Mouse (Mus musculus): ENCODE data around the gene Kat2a.

Gene Kat2a

DNA sequence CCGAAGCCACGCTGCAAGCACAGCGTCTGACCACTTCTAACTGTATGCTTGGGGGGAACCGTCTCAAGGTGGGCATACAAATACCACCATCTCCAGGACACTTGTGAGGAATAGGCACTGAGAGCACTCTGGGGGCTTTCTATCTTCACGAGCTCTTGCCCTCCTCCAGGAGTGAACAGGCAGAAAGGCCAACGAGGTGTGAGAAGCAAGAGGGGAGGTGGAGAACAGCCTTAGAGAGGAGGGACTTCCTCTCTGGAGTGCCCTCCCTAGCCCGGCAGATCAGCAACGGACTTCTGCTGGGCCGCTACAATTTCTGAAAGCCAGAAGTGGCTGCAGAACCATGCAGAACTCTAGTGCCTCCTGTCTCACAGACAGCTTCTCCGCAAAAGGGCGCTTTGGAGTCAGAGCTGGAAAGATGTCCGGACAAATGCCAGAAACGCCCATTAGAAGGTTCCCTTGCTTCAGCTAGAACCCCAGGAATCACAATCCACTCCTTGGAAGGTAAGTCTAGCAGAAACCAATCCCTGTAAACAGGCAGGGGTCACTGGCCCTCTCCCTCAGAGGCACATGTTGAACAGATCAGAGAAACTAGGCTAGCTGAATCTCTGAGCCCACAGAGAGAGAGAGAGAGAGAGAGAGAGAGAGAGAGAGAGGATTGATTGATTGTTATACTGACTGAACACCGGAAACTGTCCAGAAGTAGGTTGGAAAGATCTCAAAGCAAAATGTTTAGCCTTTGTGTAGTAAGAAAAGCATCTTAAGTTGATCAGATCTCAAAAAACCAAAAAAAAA is 23.9 kb upstream of the Kat2a start:
- DNase-seq (ENCODE audit: extremely low spot score, low spot score): no peak

DNA sequence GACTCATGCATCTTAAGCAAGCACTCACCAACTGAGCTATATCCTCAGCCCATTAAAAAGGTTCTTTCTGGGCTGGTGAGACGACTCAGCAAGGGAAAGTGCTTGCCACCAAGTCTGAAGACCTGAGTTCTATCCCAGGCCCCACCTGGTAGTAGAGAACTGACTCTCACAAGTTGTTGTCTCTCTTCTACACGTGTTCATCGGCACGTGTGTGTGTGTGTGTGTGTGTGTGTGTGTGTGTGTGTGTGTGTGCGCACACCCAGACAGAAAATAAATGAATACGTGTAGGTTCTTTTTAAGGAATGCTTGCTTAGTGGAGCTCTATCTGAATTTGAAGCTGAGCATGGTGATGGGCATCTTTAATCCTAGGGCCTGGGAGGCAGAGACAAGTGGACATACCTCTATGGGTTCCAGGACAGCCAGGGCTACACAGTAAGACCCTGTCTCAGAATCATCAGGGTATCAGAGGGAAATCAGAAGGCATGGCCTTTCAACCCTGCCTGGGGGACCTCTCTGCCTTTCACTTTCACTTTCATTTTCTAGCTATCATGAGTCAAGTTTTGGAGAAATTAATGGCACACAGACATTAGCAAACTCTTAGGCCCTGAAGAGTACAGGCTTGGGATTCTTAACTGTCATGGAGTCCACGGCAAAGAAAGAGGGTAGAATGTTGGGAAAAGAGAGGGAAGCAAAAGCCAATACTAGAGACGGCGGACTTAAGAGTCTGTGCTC is 23.0 kb upstream of the Kat2a start:
- DNase-seq (ENCODE audit: extremely low spot score, low spot score): no peak

DNA sequence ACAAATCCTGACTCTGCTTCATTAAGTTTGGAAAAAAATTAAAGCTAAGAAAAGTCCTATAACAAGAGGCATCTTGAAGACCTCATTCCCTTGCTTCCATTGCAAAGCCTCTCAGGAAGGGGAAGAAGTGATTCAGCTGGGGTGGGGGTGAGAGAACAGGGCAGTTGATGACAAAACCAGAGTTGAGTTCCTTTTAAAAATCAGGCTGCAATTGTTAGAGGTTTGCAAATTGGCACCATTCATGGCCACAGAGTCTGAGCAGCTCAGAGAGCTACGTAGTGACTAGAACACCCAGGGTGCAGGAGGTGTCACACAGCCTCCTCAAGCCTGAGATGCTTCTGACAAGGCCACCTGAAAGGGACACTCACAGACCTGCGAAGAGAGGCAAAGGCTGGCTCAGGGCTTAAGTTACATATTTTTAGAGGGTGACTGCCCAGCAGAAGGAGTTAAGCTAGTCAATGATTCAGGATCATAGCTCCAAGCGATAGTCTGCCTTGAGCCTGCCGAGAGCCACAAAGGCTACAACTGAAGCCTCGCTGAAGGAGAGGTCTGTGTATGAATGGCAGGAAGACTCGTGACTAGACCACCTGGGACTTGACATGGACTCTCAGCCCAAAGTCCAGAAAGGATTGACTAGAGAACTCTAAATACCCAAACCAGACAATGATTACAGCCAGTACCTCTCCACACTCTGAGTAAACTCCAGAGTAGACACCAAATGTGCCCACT is 18.4 kb upstream of the Kat2a start:
- DNase-seq (ENCODE audit: extremely low spot score, low spot score): no peak

DNA sequence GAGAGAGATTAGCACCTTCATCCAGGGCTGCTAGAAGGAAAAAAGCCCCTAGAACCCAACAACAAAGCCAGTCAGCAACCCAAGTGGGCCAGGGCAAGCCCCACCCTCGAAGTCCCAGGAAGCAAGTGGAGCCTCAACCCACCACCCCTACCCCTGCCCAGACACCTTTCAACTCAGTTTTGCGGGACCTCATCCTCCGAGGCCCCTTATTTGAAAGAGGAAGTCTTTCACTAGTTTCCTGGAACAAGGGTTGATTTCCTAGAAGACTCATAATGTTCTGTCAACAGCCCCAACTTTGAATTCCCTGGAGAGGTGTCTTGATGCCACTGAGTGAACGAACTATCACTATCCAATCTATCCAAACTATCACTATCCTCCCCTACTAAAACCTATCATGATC is 17.7 kb upstream of the Kat2a start:
- no peak for DNase-seq (ENCODE audit: extremely low spot score, low spot score)

DNA sequence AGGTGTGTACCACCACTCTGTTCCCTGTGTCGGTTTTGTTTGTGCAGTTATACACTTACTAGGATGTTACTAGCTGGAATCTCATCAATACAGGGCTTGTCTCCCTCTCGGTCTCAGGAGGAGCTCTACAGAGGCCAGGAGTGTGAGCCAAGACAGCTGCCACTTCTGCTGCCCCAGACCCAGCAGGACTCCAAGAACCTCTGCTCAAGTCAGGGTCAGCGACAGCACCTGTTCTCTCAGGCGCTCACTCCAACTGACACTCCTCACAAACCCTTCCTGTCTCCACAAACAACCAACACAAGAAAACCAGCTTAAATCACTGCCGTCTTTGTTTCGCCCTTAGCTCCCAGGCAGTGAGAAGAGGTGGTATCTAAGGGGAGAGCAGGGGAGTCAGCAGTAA is 16.3 kb upstream of the Kat2a start:
- DNase-seq (ENCODE audit: extremely low spot score, low spot score): no peak

DNA sequence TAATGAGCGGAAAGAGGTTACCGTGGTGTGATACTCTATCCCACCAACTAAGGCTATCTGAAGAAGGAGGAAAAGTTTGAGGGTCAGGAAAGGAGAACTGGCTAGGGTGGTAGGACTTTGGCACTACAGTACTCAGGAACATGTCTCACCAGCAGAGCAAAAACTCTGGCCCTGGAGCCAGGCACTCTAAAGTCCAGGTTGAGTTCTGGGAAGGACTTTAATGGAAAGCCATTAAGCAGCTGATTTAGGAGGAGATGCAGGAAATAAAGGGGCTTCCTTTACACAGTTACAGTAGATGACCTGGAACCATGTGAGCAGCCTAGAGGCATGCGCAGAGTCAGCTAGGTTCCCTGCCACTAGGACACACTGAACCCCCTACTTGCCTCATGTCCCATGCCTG is 14.9 kb upstream of the Kat2a start:
- no peak for DNase-seq (ENCODE audit: extremely low spot score, low spot score)

DNA sequence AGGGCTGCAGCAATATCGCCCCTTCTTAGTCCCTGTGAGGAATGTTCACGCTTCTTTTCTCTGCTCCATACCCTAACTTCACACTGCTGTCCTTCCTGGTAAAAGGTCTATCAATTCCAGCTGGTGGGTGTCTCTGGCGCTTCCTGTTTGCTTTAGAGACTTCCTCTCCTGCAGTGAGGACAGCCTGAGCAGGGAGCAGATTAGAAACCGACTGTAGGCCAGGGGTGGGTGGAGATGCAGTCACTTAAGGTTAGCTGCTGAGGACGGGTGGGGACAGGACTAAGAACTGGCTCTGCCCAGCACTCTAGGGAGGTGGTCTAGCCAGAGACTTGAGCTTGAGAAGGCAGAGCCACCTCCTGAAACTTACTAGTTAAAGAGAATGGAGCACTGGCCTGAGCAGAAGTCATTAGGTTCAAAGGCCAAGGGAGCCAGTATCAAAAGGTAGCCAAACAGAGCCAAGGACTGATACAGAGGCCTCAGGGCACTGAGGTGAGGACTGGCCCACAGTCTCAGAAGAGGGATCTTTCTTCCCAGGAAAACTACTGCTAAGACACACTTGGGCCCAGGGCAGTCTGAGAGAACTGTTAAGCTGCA is 12.8 kb upstream of the Kat2a start:
- DNase-seq (ENCODE audit: extremely low spot score, low spot score): no peak

DNA sequence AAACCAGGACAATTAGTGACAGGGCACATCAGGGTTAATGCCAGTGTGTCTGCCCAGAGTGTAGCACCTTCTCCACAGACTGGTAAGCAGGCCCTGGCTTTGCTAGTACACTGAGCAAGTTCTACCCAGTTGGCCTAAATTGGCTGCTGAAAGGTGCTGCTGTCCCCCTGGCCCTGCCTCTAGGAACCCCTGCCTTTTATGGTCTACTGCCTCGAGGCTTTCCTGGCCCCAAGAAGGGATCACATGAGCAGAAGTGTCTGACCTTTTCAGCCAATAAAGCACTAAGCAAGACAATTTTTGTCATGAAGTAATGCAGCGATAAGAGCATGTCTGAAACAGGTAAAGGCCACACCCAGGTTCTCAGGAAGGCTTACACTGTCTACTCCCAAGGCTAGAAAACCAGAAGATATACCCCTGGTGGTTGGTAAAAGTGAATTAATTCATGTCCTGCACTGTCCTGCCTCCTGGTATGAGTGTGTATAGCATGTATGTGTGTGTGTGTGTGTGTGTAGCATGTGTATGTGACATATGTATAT is 10.3 kb upstream of the Kat2a start:
- no peak for DNase-seq (ENCODE audit: extremely low spot score, low spot score)

DNA sequence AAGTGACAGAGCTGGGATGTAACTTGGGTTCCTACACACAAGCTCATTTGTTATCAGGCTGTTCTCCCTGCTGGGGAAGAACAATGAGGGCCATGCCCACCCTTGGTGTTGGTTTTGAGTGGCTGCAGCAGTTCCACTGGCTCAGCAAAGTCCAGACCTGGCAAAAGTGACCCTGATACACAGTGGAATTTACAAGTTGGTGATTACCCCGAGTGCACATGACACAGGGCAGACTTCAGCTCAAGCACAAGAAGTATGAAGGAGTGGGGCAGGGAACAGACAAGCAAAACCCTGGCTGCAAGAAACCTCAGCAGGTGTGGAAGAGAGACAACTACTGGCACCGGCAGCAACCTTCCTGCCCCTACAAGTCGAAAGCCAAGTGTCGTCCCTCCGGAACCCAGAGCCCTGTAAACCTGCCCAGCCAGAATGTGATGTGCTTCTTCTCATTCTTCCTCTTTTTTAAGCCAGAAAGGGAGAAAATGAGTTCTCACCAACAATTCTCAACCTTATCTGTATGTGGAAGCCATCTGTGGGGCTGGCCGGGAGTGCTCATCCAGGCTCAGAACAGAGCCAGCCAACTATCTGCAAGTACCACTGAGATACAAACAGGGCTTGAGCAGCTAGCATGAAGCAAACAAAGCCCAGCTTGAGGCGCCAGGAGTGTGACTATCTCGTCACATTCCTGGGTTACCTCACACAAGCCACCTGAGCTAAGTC is 9.7 kb upstream of the Kat2a start:
- DNase-seq (ENCODE audit: extremely low spot score, low spot score): no peak

DNA sequence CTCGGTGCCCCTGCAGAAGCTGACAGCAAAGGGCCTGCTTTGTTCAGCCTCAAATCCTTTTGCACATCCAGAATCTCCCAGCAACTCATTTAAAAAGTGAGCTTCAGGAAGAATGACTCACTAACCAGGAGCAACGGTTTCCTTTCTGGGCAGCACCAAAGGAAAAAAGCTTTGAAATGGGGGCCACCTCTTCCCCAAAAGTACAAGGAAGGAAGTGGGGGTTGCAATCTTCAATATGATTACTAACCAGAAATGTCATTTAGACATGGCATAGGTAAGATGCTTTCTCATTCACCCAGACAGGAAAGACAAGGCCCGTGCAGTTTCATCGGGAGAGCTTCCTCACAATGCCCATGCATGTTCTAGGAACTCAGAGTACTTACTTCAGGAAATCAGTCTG is 9.0 kb upstream of the Kat2a start:
- no peak for DNase-seq (ENCODE audit: extremely low spot score, low spot score)

DNA sequence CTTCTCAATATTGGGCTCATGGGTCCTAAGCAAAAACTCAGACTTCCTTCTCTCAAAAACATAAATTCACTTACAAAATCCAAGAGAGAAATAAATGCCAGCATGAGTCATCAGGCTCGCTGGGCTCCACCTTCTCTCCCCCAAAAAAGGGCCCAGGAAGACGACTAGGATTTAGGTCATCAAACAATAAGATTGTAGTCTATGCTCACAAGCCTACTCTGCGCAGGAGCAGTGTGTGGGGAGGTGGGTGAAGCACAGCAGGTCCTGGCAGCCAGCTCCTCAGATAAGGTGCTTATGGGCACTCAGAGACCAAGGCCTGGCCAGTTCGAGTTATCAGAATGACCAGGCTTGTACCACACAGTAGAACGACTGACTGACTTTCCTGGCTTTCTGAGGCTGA is 8.1 kb upstream of the Kat2a start:
- DNase-seq (ENCODE audit: extremely low spot score, low spot score): no peak

DNA sequence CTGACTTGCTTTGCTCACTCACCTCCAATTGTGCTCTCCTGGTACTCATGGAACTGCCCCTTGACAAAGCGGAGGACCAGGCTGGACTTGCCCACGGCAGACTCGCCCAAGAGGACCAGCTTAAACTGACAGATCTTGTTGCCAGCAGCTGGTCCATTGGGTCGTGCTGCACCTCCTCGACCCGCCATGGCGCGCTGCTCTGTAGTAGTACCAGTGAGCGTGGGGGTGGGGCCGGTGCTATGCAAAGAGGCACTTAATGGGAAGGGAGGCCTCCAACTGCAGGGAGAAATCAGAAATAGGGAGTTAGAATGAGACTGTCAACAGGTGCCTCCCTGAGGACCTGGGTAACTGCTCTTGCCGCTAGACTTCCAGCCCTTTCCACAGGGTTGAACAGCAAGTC is 7.6 kb upstream of the Kat2a start:
- no peak for DNase-seq (ENCODE audit: extremely low spot score, low spot score)

DNA sequence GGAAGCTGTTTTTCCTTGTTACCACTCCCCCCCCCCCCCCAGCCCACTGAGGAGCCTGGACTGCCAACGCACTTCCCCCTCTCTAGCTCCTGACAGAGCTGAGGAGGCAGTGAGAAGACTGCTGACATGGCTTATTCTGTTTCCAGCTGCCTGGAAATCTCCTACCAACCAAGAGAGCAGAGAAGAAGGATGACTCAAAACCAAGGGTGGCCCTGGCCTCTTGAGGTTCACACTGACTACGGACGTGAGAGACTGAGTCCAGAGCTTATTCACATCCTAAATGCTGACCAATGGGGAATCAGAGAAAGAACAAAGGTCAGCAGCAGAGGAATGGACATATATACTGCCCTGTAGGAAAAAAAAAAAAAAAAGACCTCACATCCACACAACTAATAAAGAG is 7.0 kb upstream of the Kat2a start:
- DNase-seq (ENCODE audit: extremely low spot score, low spot score): no peak

DNA sequence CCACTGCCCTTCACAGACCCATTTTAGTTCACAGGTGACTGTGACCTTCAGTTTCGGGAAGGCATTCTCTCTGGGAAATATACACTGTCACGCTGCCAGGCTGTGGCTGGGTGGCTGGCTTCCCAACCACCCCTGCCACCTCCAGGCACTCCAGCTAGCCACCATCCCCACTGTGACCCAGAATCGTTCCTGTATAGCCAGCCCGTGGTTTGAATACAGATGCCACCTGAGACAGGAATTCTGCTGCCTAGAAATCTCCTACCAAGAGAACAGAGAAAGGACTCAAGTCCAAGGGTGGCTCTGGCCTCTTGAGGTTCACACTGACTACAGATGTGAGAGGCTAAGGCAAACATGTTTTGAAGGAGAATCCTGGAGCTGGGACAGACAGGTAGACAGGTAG is 6.6 kb upstream of the Kat2a start:
- no peak for DNase-seq (ENCODE audit: extremely low spot score, low spot score)

DNA sequence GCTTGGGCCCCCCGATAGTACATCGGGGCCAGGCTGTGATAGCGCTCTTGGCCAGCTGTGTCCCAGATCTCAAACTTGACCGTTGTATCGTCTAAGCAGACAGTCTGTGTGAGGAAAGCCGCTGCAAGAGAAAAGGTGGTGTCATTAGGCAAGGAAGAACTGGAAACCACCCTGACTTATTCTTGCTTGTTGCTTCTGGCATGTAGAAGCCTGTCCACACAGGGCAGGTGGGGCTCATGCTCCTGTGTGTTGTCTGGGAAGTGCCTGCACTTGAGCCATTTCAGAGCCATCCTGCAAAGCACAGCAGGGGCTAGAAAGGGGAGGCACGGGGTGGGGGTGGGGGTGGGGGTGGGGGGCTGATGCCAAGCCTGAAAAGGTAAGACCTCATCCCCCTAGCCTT is 6.2 kb upstream of the Kat2a start:
- no peak for DNase-seq (ENCODE audit: extremely low spot score, low spot score)

DNA sequence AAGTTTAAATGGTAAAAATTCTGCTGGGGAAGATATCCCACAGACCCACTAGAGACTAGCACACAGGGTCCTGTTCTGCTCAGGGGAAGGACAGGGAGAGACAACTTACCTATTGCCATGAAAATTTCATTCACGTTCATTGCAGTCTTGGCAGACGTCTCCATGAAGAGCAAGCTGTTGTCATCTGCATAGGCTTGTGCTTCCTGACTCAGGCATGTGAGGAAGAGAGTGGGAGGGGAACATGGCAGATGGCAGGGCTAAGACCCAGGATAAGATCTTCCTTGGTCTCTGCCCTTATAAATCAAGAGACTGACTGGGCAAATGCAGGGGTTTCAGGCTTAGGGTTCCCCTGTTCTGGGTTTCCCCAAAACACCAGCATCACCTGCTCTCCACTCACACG is 4.4 kb upstream of the Kat2a start:
- DNase-seq (ENCODE audit: extremely low spot score, low spot score): no peak

DNA sequence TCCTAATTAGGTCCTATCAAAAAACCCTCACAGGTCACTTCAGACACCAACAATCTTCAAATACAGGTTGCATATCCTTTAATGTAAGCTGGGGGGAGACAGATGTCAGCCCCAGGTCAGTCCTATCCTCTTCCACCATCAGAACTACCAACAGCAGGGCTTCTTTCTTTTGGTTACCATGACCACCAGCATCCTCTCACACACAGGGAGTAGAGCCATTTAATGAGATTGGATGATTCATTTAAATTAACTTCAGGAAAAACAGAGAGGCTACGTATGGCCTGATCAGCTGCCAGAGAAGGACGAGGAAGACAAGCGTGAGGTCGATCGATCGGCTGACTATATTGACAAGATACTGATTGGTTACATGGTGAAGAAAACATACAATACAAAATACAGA is 2.7 kb upstream of the Kat2a start:
- no peak for DNase-seq (ENCODE audit: extremely low spot score, low spot score)

DNA sequence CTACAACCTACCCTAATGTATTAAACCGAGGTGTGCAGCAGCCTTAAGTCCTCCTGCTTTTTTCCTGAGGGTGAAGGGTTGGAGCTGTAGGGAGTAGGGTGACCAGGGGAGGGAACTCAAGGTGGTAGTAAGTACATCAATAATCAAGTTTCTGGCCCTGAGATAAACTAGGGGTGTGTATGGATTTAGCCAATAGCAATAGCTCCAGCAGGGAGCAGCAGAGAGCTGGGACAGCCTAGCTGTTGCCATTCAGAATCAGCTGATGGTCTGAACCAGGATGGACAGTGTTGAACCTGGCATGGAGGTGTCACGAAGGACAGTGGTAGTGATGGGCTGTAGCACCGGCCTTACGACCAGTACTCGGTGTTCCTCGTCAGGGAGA is 2.3 kb upstream of the Kat2a start:
- DNase-seq (ENCODE audit: extremely low spot score, low spot score): peak; percentile 69

DNA sequence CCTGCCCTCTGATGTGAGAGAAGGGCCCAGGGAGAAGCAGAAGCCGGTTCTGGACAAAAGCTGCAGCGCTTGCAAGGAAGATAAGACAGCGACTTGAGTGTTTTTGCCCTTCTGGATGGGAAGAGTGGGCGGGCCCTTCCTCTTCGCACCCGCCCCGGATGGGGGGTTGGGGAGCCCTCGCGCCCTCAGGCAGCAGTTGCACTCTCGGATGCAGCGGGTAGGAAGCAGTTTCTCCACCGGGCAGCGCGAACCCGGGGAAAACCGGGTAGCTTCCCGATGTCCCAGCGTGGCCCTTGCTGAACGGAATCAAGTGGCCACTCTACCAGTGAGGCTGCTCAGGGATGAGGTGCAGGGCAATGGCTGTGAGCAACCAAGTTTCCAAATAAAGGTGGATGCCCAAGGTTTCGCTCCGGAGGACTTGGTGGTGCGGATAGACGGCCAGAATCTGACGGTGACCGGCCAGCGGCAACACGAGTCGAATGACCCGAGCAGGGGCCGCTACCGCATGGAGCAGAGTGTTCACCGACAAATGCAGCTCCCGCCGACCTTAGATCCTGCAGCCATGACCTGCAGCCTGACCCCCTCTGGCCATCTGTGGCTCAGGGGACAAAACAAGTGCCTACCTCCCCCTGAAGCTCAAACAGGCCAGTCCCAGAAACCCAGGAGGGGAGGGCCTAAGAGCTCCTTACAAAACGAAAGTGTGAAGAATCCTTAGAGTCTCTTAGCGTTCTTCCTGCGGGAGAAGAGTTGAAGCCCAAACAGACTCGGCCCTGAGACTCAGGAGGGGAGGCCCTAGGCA is 1.7 kb upstream of the Kat2a start, which contains the start of gene Hspb9:
Gene Hspb9 (plus strand): TSS at position 116 of the 799 bp plus-strand sequence.
- DNase-seq (ENCODE audit: extremely low spot score, low spot score): peak; percentile 63

DNA sequence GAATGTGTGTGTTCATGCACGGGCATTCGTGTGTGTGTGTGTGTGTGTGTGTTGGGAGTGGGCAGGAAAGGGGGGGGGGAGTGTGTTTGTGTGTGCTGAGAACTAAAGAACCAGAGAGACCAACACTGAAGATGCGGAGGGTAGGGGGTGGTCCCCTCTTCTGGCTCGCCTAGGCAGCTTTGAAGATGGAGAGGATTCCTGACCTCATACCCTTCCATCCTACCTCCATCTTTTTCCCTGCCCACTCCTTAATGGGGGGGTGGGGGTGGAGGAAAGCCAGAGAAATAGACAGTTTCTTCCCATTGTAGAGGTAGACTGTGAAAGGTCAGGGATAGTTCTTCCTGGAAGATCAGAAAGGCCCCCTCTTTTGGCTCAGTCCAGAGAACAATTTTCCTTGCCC is 909 bp upstream of the Kat2a start:
- no peak for DNase-seq (ENCODE audit: extremely low spot score, low spot score)

Data from neural tube, embryonic 10.5 days (tissue).